Mouse (Mus musculus): ENCODE data around the gene Sod1. TPM values are rescaled to one million over a fixed set of nuclear protein-coding genes. Genes with fewer than 3 reads are reported as not detected.
"Not testable (repeated sequence)": the region's sequence is repeated elsewhere in the genome, so short reads cannot be mapped to it uniquely, and the experiment has no call there.

Gene Sod1
- polyA plus RNA-seq, 1 experiment from 2014 or later, result 381 TPM

DNA sequence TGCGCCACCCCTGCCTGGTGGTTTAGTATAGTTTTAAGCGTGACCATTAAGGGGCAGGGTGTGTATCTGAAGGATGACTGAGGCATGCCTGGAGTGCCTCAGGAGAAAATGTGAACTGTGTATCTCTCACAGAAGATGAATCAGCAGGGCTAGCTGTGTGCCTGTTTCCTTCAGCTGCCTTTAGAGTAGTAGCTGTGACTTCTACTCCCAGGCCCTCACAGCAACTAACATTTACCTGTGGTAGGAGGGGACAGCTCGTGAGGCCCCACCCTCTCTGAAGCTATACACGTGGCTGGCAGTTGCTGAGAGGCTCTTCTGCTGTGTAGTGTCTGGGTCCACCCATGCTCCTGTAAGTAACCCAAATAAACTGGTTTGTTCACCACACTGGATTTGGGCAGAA, 2.6 kb upstream of the Sod1 start:
- WGBS (ENCODE audit: missing documents), result 89% methylated on average over 4 of the region's 4 CpGs
- no peak overlapping the region for H3K4me3 ChIP-seq (ENCODE audit: inconsistent target)
- H3K79me2 ChIP-seq (ENCODE audit: inconsistent target), result peaks cover 20% of the 10 kb centered on the region
- no peak overlapping the region for H3K27ac ChIP-seq
- H3K36me3 ChIP-seq (ENCODE audit: inconsistent target), result no peaks in the 10 kb centered on the region

- not testable (repeated sequence) for H3K36me3 ChIP-seq (ENCODE audit: inconsistent target); H3K27ac ChIP-seq; H3K4me3 ChIP-seq (ENCODE audit: inconsistent target)
- peaks cover 35% of the 10 kb centered on the region for H3K79me2 ChIP-seq (ENCODE audit: inconsistent target)
- WGBS (ENCODE audit: missing documents), result 90% methylated on average over 4 of the region's 4 CpGs
Measured at GRCm38 (mm10) chr16:90219445-90219844, 1.1 kb upstream of the Sod1 start.

DNA sequence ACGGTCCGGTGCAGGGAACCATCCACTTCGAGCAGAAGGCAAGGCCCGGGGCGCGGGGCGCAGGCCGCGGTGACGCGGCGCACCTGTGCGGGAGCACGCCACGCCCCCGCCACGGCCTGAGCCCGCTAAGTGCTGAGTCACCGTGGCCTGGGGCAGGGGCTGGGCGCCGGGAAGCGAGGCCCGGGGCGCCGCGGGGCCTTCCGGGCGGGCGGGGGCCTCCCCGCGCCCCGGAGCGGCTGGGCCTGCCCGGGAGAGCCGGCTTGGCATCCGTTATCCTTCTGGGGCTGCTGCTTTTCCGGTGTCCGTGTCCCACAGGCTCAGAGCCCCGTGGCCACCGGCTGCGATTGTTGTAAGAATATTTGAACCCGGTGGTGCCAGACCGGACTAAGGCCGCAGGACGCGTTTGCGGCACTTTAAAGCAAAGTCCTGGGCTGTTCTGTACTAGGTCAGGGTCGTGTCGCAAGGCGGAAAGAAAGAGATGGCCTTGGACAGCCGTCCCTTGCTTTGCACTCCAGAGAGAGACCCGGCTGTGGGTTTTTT, 408 bp downstream of the Sod1 start:
- Histone ChIP-seq H3K4me3 (ENCODE audit: inconsistent target) (peak overlapping the region; percentile 72), H3K36me3 (ENCODE audit: inconsistent target) (peaks cover 10% of the 10 kb centered on the region; the same call in 1 of the 2 replicates), H3K79me2 (ENCODE audit: inconsistent target) (peaks cover 40% of the 10 kb centered on the region), H3K27ac (peak overlapping the region; percentile 40; the same call in 1 of the 2 replicates)
- whole genome bisulfite sequencing (ENCODE audit: missing documents), result under 1% methylated on average over 52 of the region's 52 CpGs

GRCm38 (mm10) chr16:90221441-90222070, 1.0 kb downstream of the Sod1 start:
- peaks cover 40% of the 10 kb centered on the region for H3K79me2 ChIP-seq (ENCODE audit: inconsistent target)

GRCm38 (mm10) chr16:90229897-90230296, 9.3 kb downstream of the Sod1 start:
- H3K79me2 ChIP-seq (ENCODE audit: inconsistent target), result peaks cover under 1% of the 10 kb centered on the region; the same call in 1 of the 2 replicates
- H3K4me3 ChIP-seq (ENCODE audit: inconsistent target), result no peak overlapping the region
- H3K36me3 ChIP-seq (ENCODE audit: inconsistent target), result peaks cover 25% of the 10 kb centered on the region; the same call in 1 of the 2 replicates
- 93% methylated on average over 5 of the region's 6 CpGs for WGBS (ENCODE audit: missing documents)
- no peak overlapping the region for H3K27ac ChIP-seq

More at GRCm38 (mm10) chr16:90221441-90222070, 1.0 kb downstream of the Sod1 start:
- under 1% methylated on average over 20 of the region's 20 CpGs for WGBS (ENCODE audit: missing documents)
- Histone ChIP-seq H3K27ac (peak overlapping the region; percentile 40; the same call in 1 of the 2 replicates), H3K4me3 (ENCODE audit: inconsistent target) (peak overlapping the region; percentile 72), H3K36me3 (ENCODE audit: inconsistent target) (peaks cover 16% of the 10 kb centered on the region; the same call in 1 of the 2 replicates)

- H3K4me3 ChIP-seq (ENCODE audit: inconsistent target), result no peak overlapping the region
- H3K27ac ChIP-seq, result no peak overlapping the region
- WGBS (ENCODE audit: missing documents), result 91% methylated on average over 7 of the region's 7 CpGs
- H3K36me3 ChIP-seq (ENCODE audit: inconsistent target), result peaks cover 20% of the 10 kb centered on the region; the same call in 1 of the 2 replicates
- no peaks in the 10 kb centered on the region for H3K79me2 ChIP-seq (ENCODE audit: inconsistent target)
Measured at GRCm38 (mm10) chr16:90231302-90231701, 10.7 kb downstream of the Sod1 start.

GRCm38 (mm10) chr16:90233702-90234101, 13.1 kb downstream of the Sod1 start:
- H3K27ac ChIP-seq, result no peak overlapping the region
- peaks cover 20% of the 10 kb centered on the region; the same call in 1 of the 2 replicates for H3K36me3 ChIP-seq (ENCODE audit: inconsistent target)
- 91% methylated on average over 10 of the region's 10 CpGs for WGBS (ENCODE audit: missing documents)

DNA sequence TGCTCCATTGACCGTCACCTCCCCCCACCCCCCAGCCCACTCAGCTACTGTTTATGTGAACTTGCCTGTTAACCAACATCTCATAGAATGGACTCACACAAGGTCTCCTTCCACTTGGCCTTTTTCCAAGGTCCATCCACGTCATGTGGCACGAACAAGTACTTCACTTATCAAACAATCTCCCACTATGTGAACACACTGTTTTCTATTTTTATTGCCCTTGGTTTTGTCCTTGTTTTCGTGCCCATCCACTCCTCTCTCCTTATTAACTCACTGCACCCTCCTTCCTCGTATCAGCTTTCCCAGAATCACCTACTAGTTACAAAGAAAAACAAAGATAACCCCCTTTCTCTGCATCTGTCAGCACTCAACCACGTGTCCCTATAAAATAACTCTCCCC, 14.1 kb downstream of the Sod1 start:
- Histone ChIP-seq H3K4me3 (ENCODE audit: inconsistent target) (no peak overlapping the region), H3K27ac (no peak overlapping the region), H3K79me2 (ENCODE audit: inconsistent target) (no peaks in the 10 kb centered on the region), H3K36me3 (ENCODE audit: inconsistent target) (peaks cover 23% of the 10 kb centered on the region; the same call in 1 of the 2 replicates)
- 91% methylated on average over 6 of the region's 6 CpGs for WGBS (ENCODE audit: missing documents)

More at GRCm38 (mm10) chr16:90233702-90234101, 13.1 kb downstream of the Sod1 start:
- no peaks in the 10 kb centered on the region for H3K79me2 ChIP-seq (ENCODE audit: inconsistent target)
- no peak overlapping the region for H3K4me3 ChIP-seq (ENCODE audit: inconsistent target)

GRCm38 (mm10) chr16:90235188-90235587, 14.6 kb downstream of the Sod1 start:
- no peak overlapping the region for H3K27ac ChIP-seq
- H3K4me3 ChIP-seq (ENCODE audit: inconsistent target), result no peak overlapping the region
- WGBS (ENCODE audit: missing documents), result 98% methylated on average over 3 of the region's 3 CpGs
- H3K79me2 ChIP-seq (ENCODE audit: inconsistent target), result no peaks in the 10 kb centered on the region
- peaks cover 28% of the 10 kb centered on the region; the same call in 1 of the 2 replicates for H3K36me3 ChIP-seq (ENCODE audit: inconsistent target)

DNA sequence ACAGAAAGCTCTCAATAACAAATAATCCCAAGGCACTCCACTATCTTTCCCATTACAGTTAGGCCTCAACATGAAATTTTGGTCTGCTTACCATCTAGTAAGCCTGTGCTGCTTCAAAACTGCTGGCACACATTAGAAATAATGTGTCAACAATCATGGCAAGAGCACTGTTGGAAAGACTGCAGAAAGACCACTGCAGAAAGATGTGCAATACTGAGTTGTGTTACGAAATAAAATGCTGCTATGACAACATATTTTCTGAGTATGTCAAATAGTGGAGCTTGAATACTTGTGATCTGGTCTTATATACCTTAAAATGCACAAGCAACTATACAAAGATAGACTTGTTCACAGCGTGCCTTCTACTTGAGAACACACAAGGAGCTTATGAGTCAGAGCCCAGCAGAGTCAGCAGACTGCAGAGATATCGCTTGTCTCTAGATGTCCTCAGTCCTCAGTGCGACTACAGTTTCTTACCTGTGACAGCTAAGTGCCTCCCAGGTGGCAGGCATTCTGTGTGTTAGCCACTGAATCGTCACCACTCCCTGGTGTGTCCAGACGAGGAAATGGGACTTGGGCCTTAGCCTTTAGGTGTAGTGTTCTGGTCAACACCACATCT, 18.7 kb downstream of the Sod1 start:
- no peak overlapping the region for H3K4me3 ChIP-seq (ENCODE audit: inconsistent target)
- H3K27ac ChIP-seq, result no peak overlapping the region
- peaks cover 67% of the 10 kb centered on the region for H3K36me3 ChIP-seq (ENCODE audit: inconsistent target)
- H3K79me2 ChIP-seq (ENCODE audit: inconsistent target), result no peaks in the 10 kb centered on the region
- WGBS (ENCODE audit: missing documents), result 92% methylated on average over 6 of the region's 6 CpGs

GRCm38 (mm10) chr16:90241875-90242274, 21.3 kb downstream of the Sod1 start:
- no peak overlapping the region for H3K27ac ChIP-seq
- no peak overlapping the region for H3K4me3 ChIP-seq (ENCODE audit: inconsistent target)
- H3K79me2 ChIP-seq (ENCODE audit: inconsistent target), result no peaks in the 10 kb centered on the region
- peaks cover 90% of the 10 kb centered on the region for H3K36me3 ChIP-seq (ENCODE audit: inconsistent target)
- WGBS (ENCODE audit: missing documents), result 97% methylated on average over 4 of the region's 4 CpGs

- Histone ChIP-seq H3K4me3 (ENCODE audit: inconsistent target) (no peak overlapping the region), H3K27ac (no peak overlapping the region), H3K79me2 (ENCODE audit: inconsistent target) (no peaks in the 10 kb centered on the region), H3K36me3 (ENCODE audit: inconsistent target) (peaks cover 92% of the 10 kb centered on the region)
- WGBS (ENCODE audit: missing documents), result 91% methylated on average over 11 of the region's 17 CpGs
Measured at GRCm38 (mm10) chr16:90242426-90243304, 22.1 kb downstream of the Sod1 start.

DNA sequence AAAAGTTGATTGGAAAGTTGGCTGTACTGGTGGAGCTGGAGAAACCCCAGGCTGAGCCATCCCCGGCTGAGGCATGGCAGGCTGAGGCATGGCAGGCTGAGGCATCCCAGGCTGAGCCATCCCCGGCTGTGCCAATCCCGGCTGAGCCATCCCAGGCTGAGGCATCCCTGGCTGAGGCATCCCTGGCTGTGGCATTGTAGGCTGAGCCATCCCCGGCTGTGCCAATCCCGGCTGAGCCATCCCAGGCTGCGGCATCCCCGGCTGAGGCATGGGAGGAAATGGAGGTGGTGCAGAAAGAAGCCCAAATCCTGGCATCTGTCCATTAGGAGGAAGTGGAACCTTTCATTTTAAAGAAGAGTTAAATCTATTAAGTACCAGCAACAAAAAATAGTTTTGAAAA, 29.5 kb downstream of the Sod1 start:
- WGBS (ENCODE audit: missing documents), result 90% methylated on average over 7 of the region's 7 CpGs
- H3K4me3 ChIP-seq (ENCODE audit: inconsistent target), result no peak overlapping the region
- peaks cover 85% of the 10 kb centered on the region for H3K36me3 ChIP-seq (ENCODE audit: inconsistent target)

GRCm38 (mm10) chr16:90251256-90251655, 30.7 kb downstream of the Sod1 start:
- H3K36me3 ChIP-seq (ENCODE audit: inconsistent target), result peaks cover 75% of the 10 kb centered on the region
- not testable (repeated sequence) for H3K79me2 ChIP-seq (ENCODE audit: inconsistent target)

More for the DNA sequence above, 29.5 kb downstream of the Sod1 start:
- Histone ChIP-seq H3K79me2 (ENCODE audit: inconsistent target) (no peaks in the 10 kb centered on the region), H3K27ac (no peak overlapping the region)

More at GRCm38 (mm10) chr16:90251256-90251655, 30.7 kb downstream of the Sod1 start:
- not testable (repeated sequence) for H3K4me3 ChIP-seq (ENCODE audit: inconsistent target); H3K27ac ChIP-seq
- WGBS (ENCODE audit: missing documents), result 94% methylated on average over 3 of the region's 3 CpGs

All from macrophage (primary cell).